Mouse (Mus musculus) natural killer cell, adult 2 months (primary cell): Measurements from ENCODE around the gene Plekha8.

ENCODE experiments used
- DNase-seq, 2 experiments: peaks; one replicate each; pipeline ENCODE4 v3.0.0; 2022; ENCODE audit warnings: low spot score in 2 of 2

Plekha8 gene

GRCm38 (mm10) chr6:54594469-54595329 is at the start of gene Plekha8:
TSS of gene Plekha8 (plus strand) at chr6:54595111.
- DNase-seq, result peak; percentile 81 to 85

- DNase-seq, result no peak
Measured at GRCm38 (mm10) chr6:54548314-54549019, 46.4 kb upstream of the Plekha8 start.

GRCm38 (mm10) chr6:54549311-54549710 is 45.6 kb upstream of the Plekha8 start:
- no peak for DNase-seq

- no peak for DNase-seq
Measured at GRCm38 (mm10) chr6:54550801-54551323, 44.0 kb upstream of the Plekha8 start.

DNA sequence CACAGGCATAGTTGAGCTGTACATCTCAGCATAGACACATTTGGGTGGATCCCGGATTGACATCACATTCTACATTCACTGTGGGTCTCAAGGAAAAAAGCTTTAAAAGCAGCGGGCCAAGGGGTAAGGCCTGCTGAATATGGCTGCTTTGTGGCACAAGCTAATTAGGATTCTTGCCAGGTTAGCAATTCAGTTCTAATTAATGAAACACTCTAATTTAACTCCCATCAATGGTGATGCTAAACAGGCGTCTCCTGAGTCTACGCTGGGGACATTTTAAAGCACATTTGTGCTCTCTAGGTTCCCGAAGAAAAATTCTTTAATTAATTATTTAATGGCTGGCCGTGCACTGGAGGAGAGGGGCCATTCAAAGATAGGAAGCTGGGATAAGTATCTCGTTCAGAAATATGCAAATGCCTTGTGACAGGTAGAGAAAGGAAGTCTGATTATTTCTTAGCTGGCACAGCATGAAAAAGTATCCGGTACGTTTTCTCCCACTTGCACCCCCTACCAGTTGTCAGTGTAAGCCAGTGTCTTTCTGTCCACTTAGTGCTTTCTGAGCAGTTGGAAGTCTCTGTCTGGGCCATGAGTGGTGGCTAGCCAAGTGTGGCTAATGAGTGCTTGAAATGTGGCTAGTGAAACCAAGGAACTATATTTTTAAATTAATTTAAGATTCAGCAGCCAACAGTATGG is 42.0 kb upstream of the Plekha8 start:
- DNase-seq, result no peak

DNA sequence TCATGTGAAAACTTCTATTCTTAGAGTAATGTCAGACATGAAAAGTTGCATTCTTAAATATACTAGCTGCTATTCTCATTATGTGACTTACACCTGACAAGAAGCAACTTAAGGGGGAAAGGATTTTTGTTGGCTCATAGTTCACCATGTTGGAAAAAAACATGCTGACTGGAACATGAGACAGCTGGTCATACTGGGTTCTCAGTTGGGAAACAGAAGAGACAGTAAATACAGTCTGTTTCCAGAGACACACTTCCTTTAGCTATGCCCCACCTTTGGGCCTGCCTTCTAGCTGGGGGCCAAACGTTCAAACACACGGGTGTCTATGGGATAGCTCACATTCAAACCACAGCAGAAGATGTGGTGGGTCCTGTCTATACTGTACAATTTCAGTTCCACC is 41.3 kb upstream of the Plekha8 start:
- DNase-seq, result no peak

DNA sequence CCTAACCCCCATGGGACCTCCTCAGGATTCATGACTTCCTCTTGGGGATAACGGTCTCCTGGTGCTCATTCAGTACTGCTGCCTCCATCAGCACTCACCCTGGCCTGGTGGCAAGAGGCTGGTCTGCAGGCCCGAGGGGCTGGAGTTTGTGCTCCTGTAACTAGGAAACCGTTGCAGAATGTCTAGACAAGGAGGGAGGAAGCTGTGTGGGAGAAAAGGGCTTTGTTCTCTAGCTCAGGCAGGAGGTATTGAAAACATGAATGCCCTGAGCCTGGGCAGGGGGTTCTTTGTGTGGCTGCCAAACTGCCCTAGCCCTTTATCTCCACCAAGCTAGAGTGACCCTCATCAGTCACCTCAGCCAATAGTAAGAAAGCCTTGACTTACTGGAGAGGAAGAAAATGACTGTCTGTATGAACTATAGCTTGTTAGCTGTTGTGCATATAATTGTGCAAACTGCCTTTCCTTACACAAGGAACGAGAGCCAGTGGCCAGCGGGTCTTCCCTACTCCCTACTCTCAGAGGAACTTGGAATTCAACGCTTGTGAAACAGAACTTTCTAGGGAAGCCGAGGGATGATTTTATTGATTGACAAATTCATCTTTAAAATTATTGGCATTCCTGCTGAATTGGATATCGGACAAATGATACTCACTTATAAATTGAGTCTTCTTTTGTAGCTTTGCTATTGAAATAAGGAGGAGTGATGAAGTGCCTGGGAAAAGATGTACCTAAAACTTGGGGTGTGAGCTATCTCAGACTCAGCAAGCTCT is 40.4 kb upstream of the Plekha8 start:
- DNase-seq, result no peak

- DNase-seq, result no peak
Measured at GRCm38 (mm10) chr6:54555816-54556215, 39.1 kb upstream of the Plekha8 start.

DNA sequence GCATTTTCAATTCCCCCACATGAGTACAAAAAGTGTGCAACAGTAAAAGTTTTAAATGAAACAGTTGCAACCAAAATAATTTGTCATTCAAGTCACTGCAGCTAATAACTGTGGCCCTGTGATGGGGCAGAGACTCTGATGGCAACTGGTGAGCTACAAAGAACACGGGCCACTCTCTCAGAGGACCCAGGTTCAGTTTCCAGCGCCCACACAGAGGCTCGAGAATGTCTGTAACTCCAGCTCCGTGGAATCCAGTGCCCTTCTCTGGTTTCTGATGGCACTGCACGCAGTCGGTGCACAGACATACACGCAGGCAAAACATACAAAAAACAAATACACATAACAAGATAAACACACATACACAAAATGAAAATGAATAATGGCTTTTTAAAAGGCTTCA is 37.2 kb upstream of the Plekha8 start:
- no peak for DNase-seq

DNA sequence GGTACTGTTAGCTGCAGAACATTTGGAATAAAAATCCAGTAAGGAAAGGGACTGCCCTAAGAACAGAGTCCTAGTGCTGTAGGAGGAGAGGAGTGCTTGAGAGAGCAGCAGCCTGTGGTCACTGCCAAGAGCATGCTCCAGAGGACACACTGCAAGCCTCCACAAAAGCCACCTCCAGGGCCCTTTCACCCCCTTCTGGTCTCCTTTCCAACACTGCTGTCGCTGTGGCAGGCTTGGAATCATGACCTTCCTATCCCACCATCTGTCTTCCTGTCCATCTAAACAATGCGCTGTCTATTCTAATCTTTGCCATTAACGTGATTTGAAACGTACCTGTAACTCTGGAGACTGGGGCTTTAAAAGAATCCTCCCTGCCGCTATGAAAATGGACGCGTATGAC is 36.4 kb upstream of the Plekha8 start:
- DNase-seq, result no peak

DNA sequence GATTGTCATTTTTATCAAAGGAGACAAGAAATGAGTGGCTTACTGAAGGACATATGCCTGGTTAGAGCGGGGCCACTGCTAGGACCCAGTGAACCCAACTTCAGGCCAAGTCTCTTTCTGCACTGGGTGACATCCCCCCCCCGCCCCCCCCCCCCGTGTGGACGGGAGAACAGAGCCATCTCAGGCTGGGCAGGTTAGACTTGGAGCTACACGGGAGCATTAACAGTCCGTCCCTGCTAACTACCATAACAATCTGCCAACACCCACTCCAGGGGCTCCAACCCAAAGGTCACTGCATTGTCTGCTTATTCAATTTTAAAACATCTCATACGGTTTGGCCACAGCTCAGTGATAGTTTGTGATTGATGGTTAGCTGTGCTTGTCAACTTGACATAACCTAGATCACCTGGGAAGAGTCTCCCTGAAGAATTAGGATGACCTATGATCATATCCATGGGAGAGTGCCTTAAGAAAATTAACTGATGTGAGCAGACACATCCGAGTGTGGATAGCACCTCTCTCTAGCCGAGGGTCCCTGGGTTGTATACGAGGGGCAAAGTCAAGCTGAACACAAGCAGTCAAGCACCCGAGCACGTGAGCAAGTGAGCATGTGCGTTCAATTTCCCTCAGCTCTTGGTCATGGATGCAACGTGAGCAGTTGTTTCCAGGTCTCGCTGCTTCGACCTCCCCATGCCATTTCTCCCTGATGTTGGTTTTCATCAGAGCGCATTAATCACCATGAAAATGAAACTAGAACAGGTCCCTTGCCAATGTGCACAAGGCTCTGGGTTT is 32.7 kb upstream of the Plekha8 start:
- DNase-seq, result no peak

DNA sequence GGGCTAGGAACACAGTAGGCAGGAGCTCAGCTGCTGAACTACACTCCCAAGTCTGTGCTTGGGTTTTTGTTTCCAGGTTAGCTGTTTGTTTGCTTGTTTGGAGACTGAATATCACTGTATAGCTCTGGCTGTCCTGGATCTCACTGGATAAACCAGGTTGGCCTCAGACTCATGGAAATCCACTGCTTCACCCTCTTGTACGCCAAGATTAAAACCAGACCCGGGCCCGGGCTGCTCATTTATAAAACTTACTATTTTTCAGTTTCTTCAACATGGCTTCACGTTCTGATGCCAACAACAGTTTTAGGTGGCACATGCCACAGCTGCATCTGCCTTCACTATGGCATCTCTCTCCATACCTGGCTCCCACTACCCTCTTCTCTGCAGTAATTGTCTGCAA is 31.4 kb upstream of the Plekha8 start:
- no peak for DNase-seq

- DNase-seq, result no peak
Measured at GRCm38 (mm10) chr6:54564506-54564991, 30.4 kb upstream of the Plekha8 start.

DNA sequence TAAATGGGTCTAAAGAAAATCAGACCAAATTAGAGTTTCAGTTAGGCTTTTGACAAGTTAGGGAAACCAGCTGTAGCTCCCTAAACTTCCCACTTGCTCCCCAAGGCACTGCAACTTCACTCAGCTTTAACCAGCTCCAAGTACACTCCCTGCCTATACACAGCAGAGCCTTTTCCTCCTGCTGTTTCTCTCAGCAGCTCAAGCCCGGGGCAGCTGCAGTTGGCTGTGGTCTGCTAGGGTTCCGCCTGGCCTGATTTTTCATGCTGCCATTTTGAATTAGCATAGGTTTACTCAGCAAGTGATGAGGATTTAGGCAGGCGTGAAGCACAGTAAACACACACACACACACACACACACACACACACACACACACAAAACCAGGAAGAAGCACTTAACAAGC is 29.9 kb upstream of the Plekha8 start:
- no peak for DNase-seq

DNA sequence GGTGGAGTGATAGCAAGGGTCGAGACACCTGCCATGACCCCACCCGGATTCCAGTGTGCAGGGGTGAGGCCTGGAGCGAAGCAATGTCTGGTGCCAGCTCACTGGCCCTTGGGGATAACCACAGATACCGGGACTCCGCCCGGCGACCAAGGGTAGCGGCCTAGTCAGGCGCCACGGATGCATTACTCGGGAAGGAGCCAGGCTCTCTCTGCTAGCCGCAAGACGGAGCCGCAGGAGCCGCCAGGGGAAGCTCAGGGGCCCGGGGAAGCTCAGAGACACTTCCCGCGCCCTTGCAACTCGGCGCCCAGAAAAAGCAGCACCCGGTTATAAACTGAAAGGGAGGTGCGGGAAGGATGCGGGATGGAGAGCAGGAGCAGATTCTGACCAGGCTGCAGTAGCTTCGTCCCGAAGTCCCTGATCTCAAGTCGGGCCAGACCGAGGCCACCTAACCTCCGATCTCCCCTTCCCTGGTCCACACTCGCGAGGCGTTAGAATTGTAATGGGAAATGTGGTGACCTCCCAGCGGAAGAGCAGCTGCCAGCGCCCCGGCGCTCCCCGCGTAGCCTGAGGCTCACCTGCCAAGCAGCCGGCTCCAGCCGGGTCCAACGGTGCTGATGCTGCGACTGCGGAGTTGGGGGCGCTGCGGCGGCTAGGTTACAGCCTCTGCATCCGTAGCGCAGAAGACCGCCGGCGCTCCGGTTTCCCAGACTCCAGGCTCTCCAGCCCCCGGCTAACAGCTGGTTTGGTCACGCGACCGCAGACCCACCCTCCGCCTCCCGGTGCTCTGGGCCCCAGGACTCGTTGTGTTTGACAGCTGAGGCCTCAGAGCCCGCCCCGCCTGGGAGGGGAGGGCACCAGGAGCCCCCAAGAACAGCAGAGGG is 29.0 kb upstream of the Plekha8 start, which contains the start of gene Scrn1:
Gene Scrn1, minus strand, starts transcription at position 825 of the 881 bp plus-strand sequence.
- DNase-seq, result peak in 1 of 2 experiments; percentile 5

DNA sequence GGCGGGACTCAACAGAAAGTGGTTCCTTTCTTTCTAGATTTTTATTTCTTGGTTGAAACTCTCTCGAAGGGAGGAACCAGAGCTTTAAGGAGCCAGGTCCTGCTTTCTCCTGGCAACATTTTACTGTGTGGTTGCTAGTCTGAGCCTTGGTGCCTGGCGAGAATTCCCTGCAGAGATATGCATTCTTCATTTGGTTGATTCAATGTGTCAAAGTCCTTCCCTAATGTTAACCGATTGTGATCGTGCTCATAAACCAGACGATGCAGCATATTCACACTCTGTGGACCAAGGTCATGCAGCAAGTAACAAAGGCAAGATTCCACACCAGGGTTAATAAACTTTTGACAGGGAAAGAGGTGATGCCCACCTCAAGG is 28.4 kb upstream of the Plekha8 start:
- DNase-seq, result no peak

DNA sequence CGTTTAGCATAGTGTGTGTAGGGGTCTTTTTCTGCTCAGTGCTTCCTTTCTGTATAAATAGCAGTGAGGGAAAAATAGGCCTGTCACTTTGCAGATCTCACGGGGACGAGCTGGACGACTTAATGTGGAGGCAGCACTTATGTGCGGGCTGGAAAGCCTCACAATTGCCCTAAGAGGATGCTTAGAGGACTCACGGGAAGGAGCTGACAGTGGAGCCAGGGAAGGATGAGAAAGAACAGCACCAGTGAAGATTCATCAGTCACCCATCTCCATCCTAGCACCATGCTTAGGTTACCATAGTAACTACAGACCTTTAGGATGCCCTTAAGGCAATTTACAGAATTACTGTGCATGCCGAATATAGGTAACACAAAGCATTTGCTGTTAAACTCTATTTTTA is 25.1 kb upstream of the Plekha8 start:
- no peak for DNase-seq

DNA sequence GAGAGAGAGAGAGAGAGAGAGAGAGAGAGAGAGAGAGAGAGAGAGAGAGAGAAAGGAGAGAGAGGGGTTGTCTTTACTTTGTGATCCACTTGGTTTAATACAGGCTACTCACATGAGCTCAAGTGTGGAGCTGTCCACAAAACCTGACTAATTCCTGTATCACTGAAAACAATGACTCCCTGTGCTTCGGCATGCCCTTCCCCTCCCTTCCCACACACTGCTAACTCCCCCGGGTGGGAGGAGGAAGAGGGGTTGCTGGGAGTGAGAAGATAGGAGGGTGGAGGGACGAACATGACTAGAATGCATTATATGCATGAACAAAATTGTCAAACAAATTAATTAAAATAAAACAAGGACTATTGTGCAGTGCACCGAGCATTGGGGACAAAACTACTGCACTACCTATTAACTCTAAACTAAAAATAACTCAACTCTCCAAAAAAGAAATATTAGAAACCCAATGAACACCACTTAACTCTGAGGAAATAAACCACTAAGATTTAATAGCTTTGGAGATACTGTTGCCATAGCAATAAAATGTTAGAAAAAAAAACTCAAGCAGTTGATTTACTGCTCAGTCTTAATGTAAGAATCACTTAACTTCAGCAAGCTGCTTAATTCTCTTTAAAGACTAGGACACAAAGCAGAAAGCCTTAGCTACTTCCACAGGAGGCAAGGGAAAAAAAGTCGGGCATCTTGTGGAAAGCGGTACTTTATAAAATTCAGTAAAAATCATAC is 21.5 kb upstream of the Plekha8 start:
- DNase-seq, result no peak

GRCm38 (mm10) chr6:54586175-54586574 is 8.7 kb upstream of the Plekha8 start:
- peak; percentile 22 to 43 for DNase-seq
